In genomic region chr8:107150404-107151157, GRCm38 (mm10) we compare ENCODE assay signal across 8 mouse cellular contexts. TPM values are rescaled to one million over a fixed set of nuclear protein-coding genes. Genes with fewer than 3 reads are reported as not detected.
DNase-seq lines count a peak whose midpoint lies in the region; ATAC-seq and TF ChIP-seq lines count a peak whose summit lies in the region.

Gene Cyb5b (plus strand): TSS chr8:107150640.

- under 1% methylated on average over 65 of the region's 65 CpGs for WGBS in hindbrain, postnatal 0 days

- intact Hi-C loops in gastrocnemius, adult 2 months (cut with DNase I): no loop called here
- intact Hi-C loops in left cerebral cortex, adult 2 months (cut with DNase I): loop anchor here (5.0 kb wide), 1 partner anchor 33 kb away; no protein-coding TSS in a partner anchor

- peak; percentile 93 for DNase-seq in WW6 (ENCODE audit: low read depth, low spot score)
- DNase-seq in cerebellum, postnatal 4 days (ENCODE audit: low spot score in 2 of 2): peak; percentile 85 to 96
- DNase-seq in gastrocnemius, adult 2 months: peak; percentile 97
- DNase-seq in hindbrain, postnatal 0 days (ENCODE audit: low spot score): peak; percentile 97
- peak; percentile 95 for DNase-seq in left cerebral cortex, adult 2 months (ENCODE audit: extremely low spot score in 1 of 2, low spot score in 2 of 2)
- peak; percentile 94 to 96 for DNase-seq in right cerebral cortex, adult 2 months (ENCODE audit: low spot score in 2 of 2)
- peak; percentile 97 for DNase-seq in urinary bladder, postnatal 14 days (ENCODE audit: low spot score)

- peaks cover 9% of the 10 kb centered on the region; the same call in 1 of the 2 replicates for H3K4me1 ChIP-seq in hindbrain, postnatal 0 days (ENCODE audit: insufficient read depth, low read length)

- ATAC-seq in hindbrain, postnatal 0 days: peak; percentile 97
- ATAC-seq in megakaryocyte, adult 5-6 weeks (ENCODE audit: poor library complexity, severe bottlenecking): peak; percentile 98

- peak within 1 kb of the TSS; percentile 97 for H3K27ac ChIP-seq in gastrocnemius, adult 2 months
- peak within 1 kb of the TSS; percentile 74 for H3K27ac ChIP-seq in hindbrain, postnatal 0 days
- H3K27ac ChIP-seq in left cerebral cortex, adult 2 months: peak within 1 kb of the TSS; percentile 87

- TF ChIP-seq CTCF in gastrocnemius, adult 2 months (IDR thresholded peaks at IDR 0.05): no peak
- TF ChIP-seq CTCF in hindbrain, postnatal 0 days (IDR thresholded peaks at IDR 0.05; ENCODE audit: low read depth): no peak
- TF ChIP-seq CTCF in left cerebral cortex, adult 2 months (IDR thresholded peaks at IDR 0.05): no peak

- no peaks in the 10 kb centered on the region for H3K27me3 ChIP-seq in hindbrain, postnatal 0 days (ENCODE audit: insufficient read depth, low read length)

- peak within 1 kb of the TSS; percentile 77 for H3K9ac ChIP-seq in hindbrain, postnatal 0 days (replicated peaks; ENCODE audit: low read length)

- no peaks in the 10 kb centered on the region for H3K9me3 ChIP-seq in hindbrain, postnatal 0 days (ENCODE audit: low read length)

- peaks cover 5% of the 10 kb centered on the region; the same call in 1 of the 2 replicates for H3K36me3 ChIP-seq in hindbrain, postnatal 0 days (ENCODE audit: insufficient read depth, low read length)

- H3K4me2 ChIP-seq in hindbrain, postnatal 0 days (ENCODE audit: low read depth, low read length): peak within 1 kb of the TSS; percentile 89

- peak within 1 kb of the TSS; percentile 83 for H3K4me3 ChIP-seq in gastrocnemius, adult 2 months
- peak within 1 kb of the TSS; percentile 81 for H3K4me3 ChIP-seq in hindbrain, postnatal 0 days (ENCODE audit: low read length)
- peak within 1 kb of the TSS; percentile 55 for H3K4me3 ChIP-seq in left cerebral cortex, adult 2 months

RNA-seq across cellular contexts. Expression of gene Cyb5b, which starts in this region (rescaled TPM):
- 10 to 100 TPM; 33.2 to 36.3 TPM for total RNA-seq in gastrocnemius, adult 2 months (2021)
- total RNA-seq in hindbrain, postnatal 0 days (2014; rRNA removed): 89.5 and 95.2 TPM in 2 replicates
- 81.6 and 82.9 TPM in 2 replicates for polyA plus RNA-seq in hindbrain, postnatal 0 days (2015; fragmentation: Nextera tagmentation; extraction: Ambion mirVana)
- total RNA-seq in left cerebral cortex, adult 2 months (2021): 10 to 100 TPM; 92.3 to 93.6 TPM
- total RNA-seq in megakaryocyte, adult 5-6 weeks (2015): 41.8 and 43.9 TPM in 2 replicates
- 43.9 and 46.7 TPM in 2 replicates for total RNA-seq in megakaryocyte, adult 5-6 weeks (2017)

Comparison
In these comparisons a context has a peak if more than half of its experiments do, and no peak if none do; other contexts are left out.
1. Peak in every context shown above with its lines: DNase-seq, ATAC-seq, H3K4me3 ChIP-seq and H3K27ac ChIP-seq.